Mouse (Mus musculus) neural tube, embryonic 13.5 days (tissue): Measurements from ENCODE around the gene Cdc25a. TPM values are rescaled to one million over a fixed set of nuclear protein-coding genes. Genes with fewer than 3 reads are reported as not detected.

Source experiments
- ATAC-seq: fragments of 200-750 bp; cut with Nextera tagmentation; 2 replicates; pipeline ENCODE4 v1.8.0; 2017; ENCODE audit warnings: low read depth, mild to moderate bottlenecking, moderate TSS enrichment, moderate library complexity
- H3K27ac ChIP-seq: fragments of 300-500 bp; sonication (generic); replicated peaks from 2 replicates; pipeline ENCODE4 v1.5.1; 2015; ENCODE audit warnings: moderate library complexity, mild to moderate bottlenecking, inconsistent platforms
- H3K27me3 ChIP-seq: fragments of 300-500 bp; sonication (generic); 2 replicates; pipeline ENCODE4 v1.6.1; 2015; ENCODE audit warnings: mild to moderate bottlenecking, inconsistent platforms
- H3K36me3 ChIP-seq: fragments of 300-500 bp; sonication (generic); 2 replicates; pipeline ENCODE4 v1.6.1; 2015; ENCODE audit warnings: mild to moderate bottlenecking, inconsistent platforms
- H3K4me1 ChIP-seq: fragments of 300-500 bp; sonication (generic); replicated peaks from 2 replicates; pipeline ENCODE4 v1.6.1; 2015; ENCODE audit warnings: inconsistent platforms
- H3K4me2 ChIP-seq: fragments of 300-500 bp; sonication (generic); 2 replicates; pipeline ENCODE4 v1.6.1; 2015; ENCODE audit warnings: inconsistent platforms, mild to moderate bottlenecking, moderate library complexity
- H3K4me3 ChIP-seq: fragments of 300-500 bp; sonication (generic); 2 replicates; pipeline ENCODE4 v1.5.1; 2015; ENCODE audit warnings: mild to moderate bottlenecking, inconsistent platforms
- H3K9ac ChIP-seq: fragments of 300-500 bp; sonication (generic); 2 replicates; pipeline ENCODE4 v1.6.1; 2015; ENCODE audit warnings: moderate library complexity, mild to moderate bottlenecking, inconsistent platforms
- H3K9me3 ChIP-seq: fragments of 300-500 bp; sonication (generic); 2 replicates; pipeline ENCODE4 v1.6.1; 2016; ENCODE audit warnings: inconsistent platforms
- WGBS: fragments of 180-500 bp; shearing (Covaris S2); methylation state at CpG from one replicate; pipeline ENCODE4 v1.1.7; 2015; 5-methylcytosine and 5-hydroxymethylcytosine counted together
- polyA plus RNA-seq: library from polyadenylated mRNA; unstranded; fragments of >200 nt; fragmentation: Nextera tagmentation; extraction: Ambion mirVana; gene quantifications from 2 replicates; pipeline ENCODE4 v1.2.1, GENCODE M21; 2015

The Cdc25a gene
- polyA plus RNA-seq, 1 experiment from 2014 or later: 16.0 TPM

GRCm38 (mm10) chr9:109911779-109912178, 36.4 kb downstream of the Cdc25a start:
- 90% methylated on average over 7 of the region's 7 CpGs for WGBS
- no peak for ATAC-seq

GRCm38 (mm10) chr9:109914269-109914926, 39.0 kb downstream of the Cdc25a start:
- Histone ChIP-seq H3K27ac (no peak overlapping the region), H3K4me1 (no peaks in the 10 kb centered on the region), H3K36me3 (no peaks in the 10 kb centered on the region), H3K4me3 (no peak overlapping the region), H3K9me3 (no peaks in the 10 kb centered on the region), H3K9ac (no peak overlapping the region), H3K27me3 (no peaks in the 10 kb centered on the region), H3K4me2 (no peak overlapping the region)
- WGBS: 61% methylated on average over 4 of the region's 4 CpGs
- ATAC-seq: no peak

More at GRCm38 (mm10) chr9:109911779-109912178, 36.4 kb downstream of the Cdc25a start:
- H3K4me2 ChIP-seq: no peak overlapping the region
- no peaks in the 10 kb centered on the region for H3K9me3 ChIP-seq
- no peaks in the 10 kb centered on the region for H3K36me3 ChIP-seq
- no peaks in the 10 kb centered on the region for H3K27me3 ChIP-seq
- H3K4me1 ChIP-seq: no peaks in the 10 kb centered on the region
- no peak overlapping the region for H3K27ac ChIP-seq
- no peak overlapping the region for H3K4me3 ChIP-seq
- H3K9ac ChIP-seq: no peak overlapping the region

GRCm38 (mm10) chr9:109917931-109918330, 42.6 kb downstream of the Cdc25a start:
- Histone ChIP-seq H3K27me3 (no peaks in the 10 kb centered on the region), H3K4me2 (no peak overlapping the region), H3K4me3 (no peak overlapping the region), H3K9ac (no peak overlapping the region), H3K36me3 (no peaks in the 10 kb centered on the region), H3K9me3 (no peaks in the 10 kb centered on the region), H3K27ac (no peak overlapping the region), H3K4me1 (no peaks in the 10 kb centered on the region)
- 96% methylated on average over 2 of the region's 2 CpGs for WGBS
- ATAC-seq: no peak

- H3K4me1 ChIP-seq: peaks cover 20% of the 10 kb centered on the region
Observed at GRCm38 (mm10) chr9:109929131-109929530, 53.8 kb downstream of the Cdc25a start.

GRCm38 (mm10) chr9:109930063-109930462, 54.7 kb downstream of the Cdc25a start:
- WGBS: 96% methylated on average over 5 of the region's 5 CpGs

More at GRCm38 (mm10) chr9:109929131-109929530, 53.8 kb downstream of the Cdc25a start:
- no peaks in the 10 kb centered on the region for H3K27me3 ChIP-seq
- no peak for ATAC-seq
- H3K4me3 ChIP-seq: no peak overlapping the region
- H3K27ac ChIP-seq: no peak overlapping the region
- WGBS: 96% methylated on average over 3 of the region's 3 CpGs
- no peak overlapping the region for H3K4me2 ChIP-seq
- H3K36me3 ChIP-seq: no peaks in the 10 kb centered on the region
- H3K9me3 ChIP-seq: no peaks in the 10 kb centered on the region
- no peak overlapping the region for H3K9ac ChIP-seq

GRCm38 (mm10) chr9:109930752-109931151, 55.4 kb downstream of the Cdc25a start:
- no peaks in the 10 kb centered on the region for H3K9me3 ChIP-seq
- peaks cover 27% of the 10 kb centered on the region for H3K4me1 ChIP-seq
- H3K36me3 ChIP-seq: no peaks in the 10 kb centered on the region
- ATAC-seq: no peak
- no peaks in the 10 kb centered on the region for H3K27me3 ChIP-seq
- peak overlapping the region; percentile 79 for H3K4me2 ChIP-seq
- peak overlapping the region; percentile 90; the same call in 1 of the 2 replicates for H3K9ac ChIP-seq
- WGBS: 76% methylated on average over 6 of the region's 6 CpGs
- peak overlapping the region; percentile 96 for H3K27ac ChIP-seq
- H3K4me3 ChIP-seq: peak overlapping the region; percentile 86

More at GRCm38 (mm10) chr9:109930063-109930462, 54.7 kb downstream of the Cdc25a start:
- Histone ChIP-seq H3K4me1 (peaks cover 27% of the 10 kb centered on the region), H3K9me3 (no peaks in the 10 kb centered on the region), H3K4me2 (no peak overlapping the region), H3K27me3 (no peaks in the 10 kb centered on the region), H3K9ac (no peak overlapping the region), H3K36me3 (no peaks in the 10 kb centered on the region), H3K4me3 (no peak overlapping the region), H3K27ac (no peak overlapping the region)
- ATAC-seq: no peak

GRCm38 (mm10) chr9:109931257-109932171, 56.1 kb downstream of the Cdc25a start, which contains the start of gene Map4:
Map4 (plus strand) TSS chr9:109931460.
- under 1% methylated on average over 94 of the region's 94 CpGs for WGBS
- no peaks in the 10 kb centered on the region for H3K36me3 ChIP-seq
- peak within 1 kb of the TSS; percentile 96 for H3K27ac ChIP-seq
- peak within 1 kb of the TSS; percentile 86 for H3K4me3 ChIP-seq
- H3K9ac ChIP-seq: peak within 1 kb of the TSS; percentile 90
- ATAC-seq: peak; percentile 99
- no peaks in the 10 kb centered on the region for H3K9me3 ChIP-seq
- H3K4me1 ChIP-seq: peaks cover 27% of the 10 kb centered on the region
- H3K4me2 ChIP-seq: peak within 1 kb of the TSS; percentile 79
- no peaks in the 10 kb centered on the region for H3K27me3 ChIP-seq

- Histone ChIP-seq H3K4me3 (peak overlapping the region; percentile 86), H3K4me1 (peaks cover 27% of the 10 kb centered on the region), H3K36me3 (no peaks in the 10 kb centered on the region), H3K27me3 (no peaks in the 10 kb centered on the region), H3K27ac (peak overlapping the region; percentile 96), H3K4me2 (peak overlapping the region; percentile 79), H3K9me3 (no peaks in the 10 kb centered on the region), H3K9ac (peak overlapping the region; percentile 90)
- peak; percentile 1; the same call in 1 of the 2 replicates for ATAC-seq
- WGBS: under 1% methylated on average over 20 of the region's 20 CpGs
Observed at GRCm38 (mm10) chr9:109932361-109932755, 57.0 kb downstream of the Cdc25a start.

- WGBS: 1% methylated on average over 12 of the region's 12 CpGs
- Histone ChIP-seq H3K4me2 (peak overlapping the region; percentile 79), H3K4me1 (peaks cover 27% of the 10 kb centered on the region), H3K27me3 (no peaks in the 10 kb centered on the region), H3K36me3 (no peaks in the 10 kb centered on the region), H3K27ac (peak overlapping the region; percentile 96), H3K9me3 (no peaks in the 10 kb centered on the region), H3K9ac (peak overlapping the region; percentile 90), H3K4me3 (peak overlapping the region; percentile 86)
- ATAC-seq: no peak
Observed at GRCm38 (mm10) chr9:109932756-109933375, 57.5 kb downstream of the Cdc25a start.

- 93% methylated on average over 3 of the region's 3 CpGs for WGBS
- H3K9ac ChIP-seq: no peak overlapping the region
- H3K27ac ChIP-seq: no peak overlapping the region
- no peak overlapping the region for H3K4me3 ChIP-seq
- no peak for ATAC-seq
- H3K27me3 ChIP-seq: no peaks in the 10 kb centered on the region
- H3K4me2 ChIP-seq: no peak overlapping the region
- no peaks in the 10 kb centered on the region for H3K9me3 ChIP-seq
- no peaks in the 10 kb centered on the region for H3K36me3 ChIP-seq
- peaks cover 6% of the 10 kb centered on the region for H3K4me1 ChIP-seq
Observed at GRCm38 (mm10) chr9:109939401-109939800, 64.0 kb downstream of the Cdc25a start.

GRCm38 (mm10) chr9:109942796-109943195, 67.4 kb downstream of the Cdc25a start:
- Histone ChIP-seq H3K4me1 (no peaks in the 10 kb centered on the region), H3K9ac (no peak overlapping the region), H3K4me2 (no peak overlapping the region), H3K27ac (no peak overlapping the region), H3K36me3 (no peaks in the 10 kb centered on the region), H3K27me3 (no peaks in the 10 kb centered on the region), H3K4me3 (no peak overlapping the region), H3K9me3 (no peaks in the 10 kb centered on the region)
- ATAC-seq: no peak
- 73% methylated on average over 4 of the region's 4 CpGs for WGBS
